29 mouse cellular contexts compared by ENCODE assay signal in genomic region chr16:48842266-48842665, GRCm38 (mm10). TPM values are rescaled to one million over a fixed set of nuclear protein-coding genes. Genes with fewer than 3 reads are reported as not detected.
DNase-seq lines count a peak whose midpoint lies in the region; ATAC-seq lines count a peak whose summit lies in the region.
"Had no signal": no experiment of that assay in that cellular context is flagged by ENCODE, and none has a peak within 500 bp of the region (broad histone marks: within the 10 kb centered on the region; RNA-seq: fewer than 3 reads in every experiment).

Gene Retnla, plus strand, starts transcription at chr16:48842551.

- no peaks in the 10 kb centered on the region for H3K4me1 ChIP-seq in lung, embryonic 16.5 days (replicated peaks; ENCODE audit: control insufficient read depth, insufficient read depth, low read length)
- H3K4me1 ChIP-seq in brown adipose tissue, adult 24 weeks (ENCODE audit: control insufficient read depth, insufficient read depth, insufficient read length, low read length), result no peaks in the 10 kb centered on the region
- H3K4me1 ChIP-seq: embryonic facial prominence, embryonic 15.5 days; heart, embryonic 15.5 days; hindbrain, embryonic 13.5 days had no signal

- DNase-seq in adrenal gland, postnatal 14 days, result no peak
- no peak for DNase-seq in adrenal gland, adult (ENCODE audit: inconsistent age in 2 of 2, low spot score in 1 of 2)
- DNase-seq in lung, postnatal 25 days (ENCODE audit: low spot score), result no peak
- no peak for DNase-seq in adrenal gland, postnatal 36 days
- DNase-seq in left cerebral cortex, postnatal 25 days (ENCODE audit: low spot score in 2 of 2), result no peak
- DNase-seq: cerebellum, adult 11 months; cerebellum, adult 8-10 months; cerebellum, postnatal 14 days; embryo, embryonic 11 days; gastrocnemius, postnatal 10 days; heart, adult 2 months; heart, postnatal 14 days had no signal

- H3K9me3 ChIP-seq in lung, embryonic 16.5 days (ENCODE audit: control insufficient read depth, low read length), result no peaks in the 10 kb centered on the region
- H3K9me3 ChIP-seq: embryonic facial prominence, embryonic 15.5 days; heart, embryonic 15.5 days; hindbrain, embryonic 13.5 days had no signal

- no peaks in the 10 kb centered on the region for H3K36me3 ChIP-seq in lung, embryonic 16.5 days (ENCODE audit: control insufficient read depth, insufficient read depth, low read length)
- H3K36me3 ChIP-seq: embryonic facial prominence, embryonic 15.5 days; heart, embryonic 15.5 days; hindbrain, embryonic 13.5 days had no signal

- H3K27me3 ChIP-seq in lung, embryonic 16.5 days (ENCODE audit: control insufficient read depth, insufficient read depth, low read depth, low read length), result no peaks in the 10 kb centered on the region
- H3K27me3 ChIP-seq: embryonic facial prominence, embryonic 15.5 days; heart, embryonic 15.5 days; hindbrain, embryonic 13.5 days had no signal

- no peak within 1 kb of the TSS for H3K27ac ChIP-seq in lung, embryonic 16.5 days (ENCODE audit: low read length)
- H3K27ac ChIP-seq in brown adipose tissue, adult 24 weeks (replicated peaks; ENCODE audit: low read depth, low read length), result no peak within 1 kb of the TSS
- H3K27ac ChIP-seq: embryonic facial prominence, embryonic 15.5 days; heart, adult 2 months; heart, embryonic 15.5 days; hindbrain, embryonic 13.5 days; hindbrain, postnatal 0 days had no signal

- H3K9ac ChIP-seq in lung, embryonic 16.5 days (ENCODE audit: low read length), result no peak within 1 kb of the TSS
- H3K9ac ChIP-seq: embryonic facial prominence, embryonic 15.5 days; heart, embryonic 15.5 days; hindbrain, embryonic 13.5 days had no signal

- intact Hi-C loops in left cerebral cortex, postnatal 25 days (cut with DNase I), result no loop called here

- 0 out of 2 replicates have a peak, but pooled peaks have one; percentile 34 for ATAC-seq in lung, embryonic 16.5 days (ENCODE audit: low read depth)
- ATAC-seq: forebrain, embryonic 16.5 days; hindbrain, postnatal 0 days had no signal

- WGBS in lung, embryonic 16.5 days, result 58% methylated on average over 3 of the region's 3 CpGs

- H3K4me2 ChIP-seq in lung, embryonic 16.5 days (ENCODE audit: low read depth, low read length), result no peak within 1 kb of the TSS
- H3K4me2 ChIP-seq: embryonic facial prominence, embryonic 15.5 days; heart, embryonic 11.5 days; heart, embryonic 15.5 days; hindbrain, embryonic 13.5 days had no signal

- no peak within 1 kb of the TSS for H3K4me3 ChIP-seq in lung, embryonic 16.5 days (ENCODE audit: low read length)
- no peak within 1 kb of the TSS for H3K4me3 ChIP-seq in brown adipose tissue, adult 24 weeks (ENCODE audit: insufficient read depth, low read depth, low read length)
- H3K4me3 ChIP-seq: embryonic facial prominence, embryonic 15.5 days; erythroblast, embryonic 14.5 days; heart, adult 2 months; heart, embryonic 15.5 days; hindbrain, embryonic 13.5 days had no signal

RNA-seq across cellular contexts. Expression of gene Retnla, which starts in this region (rescaled TPM):
- 15.2 and 22.2 TPM in 2 replicates for total RNA-seq in adrenal gland, postnatal 14 days (2021)
- 76.1 and 129 TPM in 2 replicates for polyA plus RNA-seq in lung, embryonic 16.5 days (2015; fragmentation: Nextera tagmentation; extraction: Ambion mirVana)
- total RNA-seq in adrenal gland, postnatal 36 days (2021), result 10 to 100 TPM; 10.9 to 30.4 TPM
- 83.1 and 273 TPM in 2 replicates for polyA plus RNA-seq in brown adipose tissue, adult 24 weeks (2012; ENCODE audit: insufficient read depth, insufficient read length, missing spikeins)
- not detected for total RNA-seq in left cerebral cortex, postnatal 25 days (2021)
- total RNA-seq: common myeloid progenitor, adult 5-6 weeks; ES-E14; gastrocnemius, postnatal 4 days; hematopoietic stem cell, adult 5-6 weeks; hindbrain, postnatal 0 days had no signal
- polyA plus RNA-seq: embryonic facial prominence, embryonic 11.5 days; embryonic facial prominence, embryonic 15.5 days; erythroblast, embryonic 14.5 days; forebrain, embryonic 11.5 days; forebrain, embryonic 16.5 days; frontal cortex, adult 2 months; heart, embryonic 11.5 days; hindbrain, embryonic 13.5 days; hindbrain, postnatal 0 days; intestine, embryonic 14.5 days had no signal

Comparison
In these comparisons a context has a peak if more than half of its experiments do, and no peak if none do; other contexts are left out.
1. RNA of gene Retnla (total RNA-seq): 10.9 to 30.4 TPM in adrenal gland, postnatal 36 days and 15.2 to 22.2 TPM in adrenal gland, postnatal 14 days; not detected in left cerebral cortex, postnatal 25 days; every median in the first group is over 4 times any median in the second.